Mouse (Mus musculus) myocyte (in vitro differentiated cells): ENCODE data around the gene Tgfbr3l.

Experiments used
- MAX ChIP-seq: IDR thresholded peaks from one replicate; pipeline ENCODE4 v1.6.1; 2011; ENCODE audit warnings: low read depth, mild to moderate bottlenecking, control low read depth
- MYOG ChIP-seq, 3 experiments: IDR thresholded peaks; one replicate each; pipeline ENCODE4 v1.6.1; 2011; ENCODE audit warnings: control low read depth in 2 of 3, low read depth in 2 of 3, mild to moderate bottlenecking in 2 of 3; ENCODE audit not compliant: insufficient read length in 2 of 3, control insufficient read depth in 1 of 3, insufficient read depth in 1 of 3
- POLR2A ChIP-seq: IDR thresholded peaks from one replicate; pipeline ENCODE4 v1.6.1; 2011; ENCODE audit warnings: low read depth, mild to moderate bottlenecking, control low read depth, moderate library complexity; ENCODE audit not compliant: insufficient read length
- POLR2AphosphoS2 ChIP-seq: IDR thresholded peaks from one replicate; pipeline ENCODE4 v1.6.1; 2011; ENCODE audit warnings: low read depth, control low read depth; ENCODE audit not compliant: insufficient read length
- SRF ChIP-seq: IDR thresholded peaks from one replicate; pipeline ENCODE4 v1.6.1; 2011; ENCODE audit warnings: low read depth; ENCODE audit not compliant: control insufficient read depth, insufficient read length

DNA sequence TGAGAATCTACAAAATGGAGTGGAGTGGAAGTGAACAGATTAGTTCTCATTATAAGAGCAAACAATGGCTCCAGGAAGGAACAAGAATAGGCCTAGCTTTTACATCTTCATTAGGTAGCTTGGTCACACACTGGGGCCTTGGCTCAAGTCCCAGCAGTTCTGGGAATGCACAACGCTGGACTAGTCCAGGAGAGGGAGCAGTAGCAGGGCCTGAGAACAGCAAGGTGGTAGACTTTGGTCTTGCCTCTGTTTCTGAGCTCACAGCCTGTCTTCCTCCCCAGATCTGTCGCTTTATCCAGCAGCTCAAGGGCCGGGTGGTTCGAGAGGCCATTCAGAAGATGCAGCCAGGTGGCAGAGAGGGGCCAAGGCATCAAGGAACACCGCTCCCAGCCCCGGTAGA lies 6.0 kb downstream of the Tgfbr3l start:
- no peak for TF ChIP-seq MYOG (IDR thresholded peaks at IDR 0.05; ENCODE audit: control insufficient read depth in 1 of 3, insufficient read depth in 1 of 3, insufficient read length in 2 of 3, low read depth in 2 of 3)
- TF ChIP-seq POLR2A = no peak
- TF ChIP-seq POLR2AphosphoS2 = no peak
- no peak for TF ChIP-seq MAX
- no peak for TF ChIP-seq SRF
